Mouse (Mus musculus) cerebellum, adult 11 months (tissue): ENCODE results near the gene Fkbp8.

ENCODE experiments used
- DNase-seq: peaks from one replicate; pipeline ENCODE4 v3.0.0; 2022

The Fkbp8 gene

DNA sequence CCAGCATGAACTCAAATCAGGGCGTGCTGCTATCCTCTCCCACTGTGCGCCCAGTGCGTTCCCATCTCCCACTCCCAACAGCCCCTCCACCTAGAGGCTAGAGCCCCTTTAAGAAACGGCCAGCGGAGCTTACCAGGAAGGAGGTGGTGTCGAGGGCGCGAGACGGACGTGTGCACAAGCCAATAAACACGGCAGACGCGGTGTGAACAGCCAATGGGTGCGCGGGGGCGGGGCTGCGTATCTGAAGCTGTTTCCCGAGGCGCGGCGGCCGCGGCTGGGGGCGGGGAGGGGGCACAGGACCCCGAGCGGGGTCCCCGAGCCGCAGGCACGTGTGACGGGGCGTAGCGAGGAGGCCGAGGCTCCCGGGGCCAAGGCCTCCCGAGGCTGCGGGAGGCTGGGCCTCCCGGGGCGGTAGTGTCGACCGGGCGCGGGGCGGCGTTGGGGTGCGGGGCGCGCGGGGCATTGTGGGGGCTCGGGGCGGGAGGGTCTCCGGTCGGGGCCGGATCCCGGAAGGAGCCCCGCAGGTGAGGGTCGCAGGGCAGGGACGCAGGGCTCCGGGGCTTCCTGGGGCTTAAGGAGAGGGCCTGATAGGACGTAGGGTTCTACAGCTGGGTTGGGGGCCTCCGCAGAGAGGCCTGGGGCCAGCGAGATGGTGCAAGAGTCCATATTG lies at the start of gene Fkbp8, which contains the start of gene Kxd1:
Gene Fkbp8 (plus strand): TSS at position 213 of the 670 bp plus-strand sequence.
Gene Kxd1 (minus strand): TSS at position 445 of the 670 bp plus-strand sequence.
- DNase-seq: peak; percentile 98

- DNase-seq: no peak
Measured at GRCm38 (mm10) chr8:70481908-70482307, 45.6 kb upstream of the Fkbp8 start.

- no peak for DNase-seq
Measured at GRCm38 (mm10) chr8:70482943-70483342, 44.6 kb upstream of the Fkbp8 start.

DNA sequence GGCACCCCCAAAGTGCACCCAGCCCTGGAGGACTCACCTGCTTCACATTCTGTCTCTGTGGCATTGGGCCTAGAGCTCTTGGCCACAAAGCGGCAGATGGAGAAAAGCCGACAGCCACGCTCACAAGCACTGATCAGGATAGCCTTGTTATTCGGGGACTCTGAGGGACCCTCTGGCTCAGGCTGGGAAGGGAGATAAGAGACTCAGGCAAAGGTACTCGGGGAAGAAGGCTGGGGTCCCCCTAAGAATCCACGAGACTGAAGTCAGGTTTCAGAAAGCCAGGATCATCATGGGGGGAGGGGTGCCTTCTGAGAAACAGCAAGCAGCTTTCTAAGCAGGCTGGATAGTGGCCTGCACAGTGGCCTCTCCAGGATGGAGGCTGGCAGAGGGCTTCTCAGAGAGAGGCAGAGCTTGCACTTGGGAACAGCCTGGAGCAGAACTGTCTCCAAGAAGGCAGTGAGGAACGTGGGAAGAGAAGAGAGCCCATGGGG lies 41.3 kb upstream of the Fkbp8 start:
- DNase-seq: peak; percentile 64

DNA sequence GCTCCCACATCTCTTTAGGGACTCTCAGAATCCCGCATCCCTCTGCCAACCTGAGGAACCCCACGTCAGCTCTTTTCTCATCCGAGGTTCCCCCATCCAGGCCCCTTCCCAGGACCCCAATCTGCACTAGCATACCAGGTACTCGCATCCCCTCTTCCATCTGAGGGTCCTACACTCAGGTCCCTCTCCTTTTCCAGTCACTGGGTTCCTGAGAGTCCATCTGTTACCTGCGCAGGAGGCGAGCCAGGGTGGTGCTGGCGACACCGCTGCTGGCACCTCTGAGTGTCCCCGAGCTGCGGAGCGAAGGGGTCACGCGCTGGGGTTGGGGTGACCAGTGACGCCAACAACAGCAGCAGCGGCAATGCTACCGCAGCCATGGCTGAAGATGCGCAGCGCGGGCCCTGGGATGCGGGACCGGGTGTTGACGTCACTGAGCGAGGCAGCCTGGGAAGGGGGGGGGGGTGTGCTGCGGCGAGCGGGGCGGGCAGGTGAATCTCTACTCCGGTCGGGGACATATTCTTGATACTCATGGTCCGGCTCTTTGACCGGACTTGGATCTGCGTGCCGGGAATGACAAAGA lies 40.5 kb upstream of the Fkbp8 start, which contains the start of gene Tmem59l:
Gene Tmem59l (minus strand): TSS at position 418 of the 580 bp plus-strand sequence.
- peak; percentile 73 for DNase-seq

DNA sequence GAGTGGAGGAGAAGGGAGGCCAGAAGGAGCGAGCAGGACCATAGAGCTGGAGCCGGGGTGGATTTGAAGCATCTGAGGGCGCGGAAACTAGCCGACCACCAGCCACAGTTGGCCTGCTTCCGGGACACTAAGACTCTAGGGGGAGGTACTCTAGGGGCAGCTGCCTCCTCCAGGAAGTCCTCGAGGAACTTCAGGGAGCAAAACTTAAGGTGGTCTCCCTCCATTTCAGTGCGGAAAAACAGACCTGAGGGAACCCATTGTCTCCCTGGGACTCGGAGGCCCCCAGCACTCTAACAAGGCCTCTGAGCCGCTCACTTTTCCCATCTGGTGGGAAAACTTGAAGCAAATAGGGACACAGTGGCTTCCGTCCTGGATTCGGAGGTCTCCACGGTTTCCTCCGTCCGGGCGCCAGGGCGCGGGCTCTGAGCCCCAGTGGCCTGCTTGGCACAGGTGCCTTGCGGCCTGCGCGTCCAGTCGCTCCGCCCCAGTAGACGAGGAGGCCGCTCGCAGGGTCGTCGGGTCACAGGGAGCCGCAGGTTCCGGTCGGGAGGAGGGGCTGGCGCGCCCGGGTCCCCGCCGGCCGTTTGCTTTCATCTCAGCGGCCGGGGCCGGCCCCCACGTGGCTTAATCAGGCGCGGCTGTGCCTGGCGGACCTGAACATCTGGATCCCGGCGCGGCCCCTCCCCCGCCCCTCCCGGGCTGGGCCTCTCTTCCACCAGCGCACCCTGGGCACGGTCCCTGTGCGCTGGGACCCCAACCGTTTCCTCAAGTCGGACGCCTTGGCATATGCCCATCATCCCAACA lies 39.3 kb upstream of the Fkbp8 start:
- no peak for DNase-seq

DNA sequence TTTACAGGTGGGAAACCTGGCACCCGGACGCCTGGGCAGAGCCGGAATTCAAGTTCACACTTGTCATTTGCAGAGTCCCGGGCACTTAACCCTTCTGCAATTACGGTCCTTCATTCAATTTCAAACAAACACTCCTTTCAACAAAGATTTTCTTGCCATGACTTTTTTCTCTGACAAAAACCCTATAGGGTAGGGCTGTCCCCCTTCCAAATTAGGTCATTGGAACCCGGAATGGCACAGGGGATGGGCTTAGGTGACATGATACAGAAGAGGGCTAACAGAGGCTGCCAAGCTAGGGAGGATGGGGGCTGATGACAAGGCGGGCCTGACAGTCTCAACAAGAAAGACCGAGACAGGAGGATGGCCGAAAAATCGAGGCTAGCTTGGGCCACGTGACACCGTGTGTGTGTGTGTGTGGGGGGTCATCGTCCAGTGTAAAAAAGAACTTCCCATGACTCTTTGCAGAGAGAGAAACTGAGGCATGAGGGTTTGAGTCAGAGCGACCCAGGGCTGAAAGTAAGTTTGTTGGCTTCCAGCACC lies 38.5 kb upstream of the Fkbp8 start:
- no peak for DNase-seq

- DNase-seq: no peak
Measured at GRCm38 (mm10) chr8:70489576-70489975, 37.9 kb upstream of the Fkbp8 start.

- DNase-seq: no peak
Measured at GRCm38 (mm10) chr8:70490061-70490879, 37.3 kb upstream of the Fkbp8 start.

- no peak for DNase-seq
Measured at GRCm38 (mm10) chr8:70490880-70491495, 36.5 kb upstream of the Fkbp8 start.

DNA sequence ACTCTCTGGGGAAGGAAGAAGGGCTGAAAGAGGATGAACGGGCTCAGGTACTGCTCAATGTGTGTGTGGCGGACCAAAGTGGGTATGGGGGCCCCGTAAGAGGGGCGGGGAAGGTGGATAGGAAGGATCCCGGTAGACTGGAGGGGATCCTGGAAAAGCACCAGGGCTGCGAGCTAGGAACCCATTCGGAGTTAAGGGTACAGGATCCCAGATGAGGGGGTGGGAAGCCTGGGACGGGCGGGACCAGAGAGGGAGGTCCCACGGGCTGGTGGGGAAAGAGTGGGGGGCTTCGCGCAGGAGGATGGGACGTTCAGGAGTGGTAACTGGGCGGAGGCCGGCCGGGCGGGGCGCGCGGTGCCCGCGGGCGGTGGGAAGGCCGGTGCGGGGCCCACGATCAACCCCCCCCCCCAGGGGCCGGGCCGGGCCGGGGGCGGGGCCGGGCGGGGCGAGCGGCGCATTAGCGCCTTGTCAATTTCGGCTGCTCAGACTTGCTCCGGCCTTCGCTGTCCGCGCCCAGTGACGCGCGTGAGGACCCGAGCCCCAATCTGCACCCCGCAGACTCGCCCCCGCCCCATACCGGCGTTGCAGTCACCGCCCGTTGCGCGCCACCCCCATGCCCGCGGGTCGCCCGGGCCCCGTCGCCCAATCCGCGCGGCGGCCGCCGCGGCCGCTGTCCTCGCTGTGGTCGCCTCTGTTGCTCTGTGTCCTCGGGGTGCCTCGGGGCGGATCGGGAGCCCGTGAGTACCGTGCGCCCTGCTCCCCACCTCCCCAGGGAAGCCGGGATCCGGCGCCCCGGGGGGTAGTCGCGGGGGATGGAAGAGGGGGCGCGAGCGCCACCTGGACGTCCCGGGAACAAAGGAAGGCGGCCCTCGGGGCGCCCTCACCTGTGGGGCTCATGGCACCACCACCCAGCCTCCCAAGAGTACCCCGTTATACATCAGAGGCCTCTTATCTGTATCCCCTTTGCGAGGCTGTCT lies 34.6 kb upstream of the Fkbp8 start, which contains the start of gene Crlf1:
Gene Crlf1 (plus strand): TSS at position 495 of the 977 bp plus-strand sequence.
- no peak for DNase-seq

- DNase-seq: no peak
Measured at GRCm38 (mm10) chr8:70493692-70494415, 33.7 kb upstream of the Fkbp8 start.

DNA sequence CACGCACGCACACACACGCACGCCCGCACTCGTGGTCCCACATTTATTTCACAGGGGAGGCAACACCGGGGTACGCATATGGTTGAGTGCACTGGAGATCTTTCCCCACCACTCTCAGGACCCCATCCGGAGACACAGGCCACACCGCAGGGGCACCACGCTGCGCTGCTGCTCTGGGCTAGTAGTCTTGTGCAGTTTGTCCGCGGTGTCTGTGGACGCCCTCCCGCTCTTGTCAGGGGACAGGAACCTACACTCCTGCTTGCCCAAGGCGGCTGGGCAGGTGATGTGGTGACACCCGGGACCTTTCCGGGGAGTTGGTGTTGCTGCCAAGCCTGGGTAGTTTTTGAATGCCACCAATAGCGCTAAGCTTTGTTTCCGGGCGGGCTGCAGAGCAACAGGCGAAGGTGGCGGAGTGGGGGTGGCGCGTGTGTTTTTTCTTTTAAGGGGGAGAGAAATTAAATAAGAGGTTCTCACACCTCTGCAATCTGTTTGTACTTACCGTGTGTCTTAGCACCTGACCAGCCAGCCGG lies 33.0 kb upstream of the Fkbp8 start:
- no peak for DNase-seq

GRCm38 (mm10) chr8:70495001-70495770 lies 32.3 kb upstream of the Fkbp8 start:
- DNase-seq: no peak

GRCm38 (mm10) chr8:70495771-70496062 lies 31.8 kb upstream of the Fkbp8 start:
- DNase-seq: no peak

GRCm38 (mm10) chr8:70500386-70501301 lies 26.9 kb upstream of the Fkbp8 start:
- DNase-seq: no peak

GRCm38 (mm10) chr8:70501820-70502529 lies 25.5 kb upstream of the Fkbp8 start:
- no peak for DNase-seq
